Comparison of ENCODE assay signal across 7 mouse cellular contexts in the genomic region with DNA sequence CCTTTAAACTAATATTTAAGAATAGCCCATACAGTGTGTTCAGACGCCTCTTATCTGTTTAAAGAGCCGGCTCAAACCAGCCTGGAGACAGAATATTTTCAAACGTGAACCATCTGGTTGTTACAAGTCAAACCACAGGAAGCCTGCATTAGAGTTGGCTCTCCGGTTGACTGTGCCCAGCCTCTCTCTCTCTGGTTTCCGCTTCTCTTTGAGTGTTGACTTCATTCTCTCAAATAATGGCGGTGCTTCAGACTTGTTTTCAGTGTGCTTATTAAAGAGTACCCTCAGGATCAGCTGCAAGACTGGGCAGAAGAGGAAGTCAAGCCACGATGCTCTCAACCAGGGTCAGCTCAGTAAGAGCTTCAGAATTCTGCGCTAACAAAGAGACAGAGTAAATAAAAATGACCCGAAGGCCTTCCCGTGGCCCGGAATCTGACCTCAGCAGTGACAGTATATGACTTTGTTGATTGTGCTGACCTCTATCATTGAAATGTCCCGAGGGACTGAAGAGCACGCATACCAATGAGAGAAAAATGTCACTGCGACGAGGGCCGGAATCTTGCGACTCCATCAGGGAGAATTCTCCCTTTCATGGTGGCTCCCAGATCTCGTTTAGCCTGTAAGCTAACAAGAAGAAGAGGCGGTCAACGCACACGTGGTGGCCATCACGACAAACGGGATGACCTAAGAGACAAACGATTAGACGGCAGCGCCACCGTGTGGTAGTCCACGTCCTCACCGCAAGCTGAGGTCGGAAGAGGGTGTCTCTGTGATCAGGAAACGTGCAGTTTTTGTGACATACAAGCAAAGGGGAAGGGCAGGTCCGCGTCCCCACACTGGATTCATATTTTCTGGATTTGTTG. TPM values are rescaled to one million over a fixed set of nuclear protein-coding genes. Genes with fewer than 3 reads are reported as not detected.
DNase-seq lines count a peak whose midpoint lies in the region; ATAC-seq and TF ChIP-seq lines count a peak whose summit lies in the region.

No protein-coding gene starts in this region.

- H3K9me3 ChIP-seq in embryonic facial prominence, embryonic 13.5 days = 0 out of 2 replicates have a peak, but pooled peaks cover 3% of the 10 kb centered on the region
- peaks cover 9% of the 10 kb centered on the region; the same call in 1 of the 2 replicates for H3K9me3 ChIP-seq in limb, embryonic 12.5 days
- H3K9me3 ChIP-seq in midbrain, embryonic 14.5 days (ENCODE audit: control insufficient read depth, low read length) = no peaks in the 10 kb centered on the region; the same call in 1 of the 2 replicates

- peak overlapping the region; percentile 40 for H3K4me3 ChIP-seq in embryonic facial prominence, embryonic 13.5 days
- H3K4me3 ChIP-seq in heart, adult 2 months = peak overlapping the region; percentile 21
- no peak overlapping the region for H3K4me3 ChIP-seq in kidney, adult 2 months (ENCODE audit: insufficient read depth, low read depth, low read length)
- H3K4me3 ChIP-seq in limb, embryonic 12.5 days (replicated peaks) = 0 out of 2 replicates have a peak overlapping the region, but pooled peaks have one; percentile 8
- peak overlapping the region; percentile 27 for H3K4me3 ChIP-seq in midbrain, embryonic 14.5 days (replicated peaks; ENCODE audit: low read depth, low read length)

- no peaks in the 10 kb centered on the region for H3K36me3 ChIP-seq in embryonic facial prominence, embryonic 13.5 days
- no peaks in the 10 kb centered on the region for H3K36me3 ChIP-seq in heart, adult 2 months (ENCODE audit: control insufficient read depth, insufficient read depth, low read length)
- no peaks in the 10 kb centered on the region for H3K36me3 ChIP-seq in kidney, adult 2 months (ENCODE audit: control insufficient read depth, insufficient read depth, low read length)
- no peaks in the 10 kb centered on the region for H3K36me3 ChIP-seq in limb, embryonic 12.5 days
- no peaks in the 10 kb centered on the region for H3K36me3 ChIP-seq in midbrain, embryonic 14.5 days (ENCODE audit: control insufficient read depth, insufficient read depth, low read length)

- peaks cover 8% of the 10 kb centered on the region for H3K27me3 ChIP-seq in embryonic facial prominence, embryonic 13.5 days
- no peaks in the 10 kb centered on the region; the same call in 1 of the 2 replicates for H3K27me3 ChIP-seq in heart, adult 2 months (ENCODE audit: control insufficient read depth, insufficient read depth, low read length)
- H3K27me3 ChIP-seq in kidney, adult 2 months (replicated peaks; ENCODE audit: control insufficient read depth, insufficient read depth, low read length) = no peaks in the 10 kb centered on the region
- H3K27me3 ChIP-seq in limb, embryonic 12.5 days = peaks cover 20% of the 10 kb centered on the region
- peaks cover 7% of the 10 kb centered on the region; the same call in 1 of the 2 replicates for H3K27me3 ChIP-seq in midbrain, embryonic 14.5 days (ENCODE audit: control insufficient read depth, insufficient read depth, low read length)

- 7% methylated on average over 33 of the region's 33 CpGs for WGBS in embryonic facial prominence, embryonic 13.5 days
- WGBS in heart, adult 2 months = 10% methylated on average over 33 of the region's 33 CpGs
- 16% methylated on average over 33 of the region's 33 CpGs for WGBS in kidney, adult 2 months
- WGBS in limb, embryonic 12.5 days = 23% methylated on average over 33 of the region's 33 CpGs
- 23% methylated on average over 33 of the region's 33 CpGs for WGBS in midbrain, embryonic 14.5 days

- peak; percentile 79; the same call in 1 of the 2 replicates for TF ChIP-seq EP300 in heart, adult 2 months (IDR thresholded peaks at IDR 0.05; ENCODE audit: insufficient read depth, low read depth, low read length)

- TF ChIP-seq CTCF in heart, adult 2 months (IDR thresholded peaks at IDR 0.05) = peak; percentile 96
- TF ChIP-seq CTCF in kidney, adult 2 months (conservative IDR thresholded peaks at IDR 0.05; ENCODE audit: insufficient read depth, insufficient read length, low read depth, low read length) = peak; percentile 99

- TF ChIP-seq POLR2A in heart, adult 2 months (IDR thresholded peaks at IDR 0.05; ENCODE audit: insufficient read depth, low read depth, low read length) = no peak
- no peak for TF ChIP-seq POLR2A in kidney, adult 2 months (IDR thresholded peaks at IDR 0.05; ENCODE audit: low read depth, low read length)

- DNase-seq in adrenal gland, postnatal 4 days (ENCODE audit: low spot score in 2 of 2) = peak; percentile 74 to 77
- peak; percentile 87 to 90 for DNase-seq in heart, adult 2 months
- peak; percentile 89 for DNase-seq in kidney, adult 2 months
- DNase-seq in midbrain, embryonic 14.5 days = peak; percentile 97
- DNase-seq in spleen, adult 12 weeks (ENCODE audit: low spot score) = peak; percentile 69

- intact Hi-C loops in heart, adult 2 months (cut with DNase I) = loop anchor here (1.0 to 5.0 kb wide), 4 partner anchors 72 to 242 kb away; no protein-coding TSS in a partner anchor

- H3K4me2 ChIP-seq in embryonic facial prominence, embryonic 13.5 days = peak overlapping the region; percentile 83
- H3K4me2 ChIP-seq in limb, embryonic 12.5 days = peak overlapping the region; percentile 50
- peak overlapping the region; percentile 56 for H3K4me2 ChIP-seq in midbrain, embryonic 14.5 days (ENCODE audit: low read length)

- peaks cover 23% of the 10 kb centered on the region for H3K4me1 ChIP-seq in embryonic facial prominence, embryonic 13.5 days
- H3K4me1 ChIP-seq in heart, adult 2 months (ENCODE audit: control insufficient read depth, insufficient read depth, low read length) = peaks cover 3% of the 10 kb centered on the region
- no peaks in the 10 kb centered on the region for H3K4me1 ChIP-seq in kidney, adult 2 months (ENCODE audit: control insufficient read depth, insufficient read depth, low read length)
- H3K4me1 ChIP-seq in limb, embryonic 12.5 days (replicated peaks) = peaks cover 26% of the 10 kb centered on the region
- H3K4me1 ChIP-seq in midbrain, embryonic 14.5 days (ENCODE audit: control insufficient read depth, insufficient read depth, low read length) = no peaks in the 10 kb centered on the region

- peak overlapping the region; percentile 59 for H3K9ac ChIP-seq in embryonic facial prominence, embryonic 13.5 days
- no peak overlapping the region for H3K9ac ChIP-seq in heart, adult 2 months (ENCODE audit: low read depth, low read length)
- no peak overlapping the region for H3K9ac ChIP-seq in limb, embryonic 12.5 days (replicated peaks)
- peak overlapping the region; percentile 43; the same call in 1 of the 2 replicates for H3K9ac ChIP-seq in midbrain, embryonic 14.5 days (replicated peaks; ENCODE audit: low read length)

- 0 out of 2 replicates have a peak, but pooled peaks have one; percentile 56 for ATAC-seq in embryonic facial prominence, embryonic 13.5 days (ENCODE audit: insufficient number of reproducible peaks, insufficient read depth, low FRiP score, low TSS enrichment, low read depth)
- no peak; the same call in 1 of the 2 replicates for ATAC-seq in limb, embryonic 12.5 days (ENCODE audit: insufficient number of reproducible peaks, insufficient read depth, low FRiP score, low TSS enrichment, low read depth)
- ATAC-seq in midbrain, embryonic 14.5 days (ENCODE audit: low FRiP score, low TSS enrichment) = peak; percentile 80; the same call in 1 of the 2 replicates

- H3K79me2 ChIP-seq in heart, adult 2 months (replicated peaks; ENCODE audit: control insufficient read depth, insufficient read depth, low read length) = no peaks in the 10 kb centered on the region

- no peak overlapping the region for H3K27ac ChIP-seq in embryonic facial prominence, embryonic 13.5 days
- H3K27ac ChIP-seq in heart, adult 2 months = no peak overlapping the region
- H3K27ac ChIP-seq in kidney, adult 2 months (ENCODE audit: insufficient read depth, low read depth, low read length) = no peak overlapping the region
- no peak overlapping the region for H3K27ac ChIP-seq in limb, embryonic 12.5 days
- no peak overlapping the region for H3K27ac ChIP-seq in midbrain, embryonic 14.5 days (replicated peaks; ENCODE audit: low read depth, low read length)

RNA-seq across cellular contexts. Expression of a gene that starts 55.3 kb away (rescaled TPM):
- 100 to 1,000 TPM; 103 to 113 TPM for total RNA-seq in adrenal gland, postnatal 4 days (2021)
- 161 and 169 TPM in 2 replicates for polyA plus RNA-seq in embryonic facial prominence, embryonic 13.5 days (2015; fragmentation: Nextera tagmentation; extraction: Ambion mirVana)
- total RNA-seq in heart, adult 2 months (2021) = 10 to 100 TPM; 30.9 to 35.5 TPM
- 20.3 and 22.7 TPM in 2 replicates for polyA plus RNA-seq in heart, adult 2 months (2012; rRNA removed)
- polyA plus RNA-seq in kidney, adult 2 months (2012; rRNA removed) = 26.9 and 30.1 TPM in 2 replicates
- polyA plus RNA-seq in limb, embryonic 12.5 days (2016; fragmentation: Nextera tagmentation; extraction: Ambion mirVana) = 231 and 234 TPM in 2 replicates
- 207 and 213 TPM in 2 replicates for polyA plus RNA-seq in midbrain, embryonic 14.5 days (2014; fragmentation: Nextera tagmentation; extraction: Ambion mirVana)

Comparison
In these comparisons a context has a peak if more than half of its experiments do, and no peak if none do; other contexts are left out.
1. H3K9ac ChIP-seq: peak in embryonic facial prominence, embryonic 13.5 days (single experiment) and midbrain, embryonic 14.5 days (single experiment); none in heart, adult 2 months (single experiment) and limb, embryonic 12.5 days (single experiment).
2. Peak in every context shown above with its lines, with median percentiles within 50 percentile points of each other: DNase-seq and H3K4me2 ChIP-seq.